8 mouse cellular contexts compared by ENCODE assay signal in genomic region chrX:21062544-21062890, GRCm38 (mm10). TPM values are rescaled to one million over a fixed set of nuclear protein-coding genes. Genes with fewer than 3 reads are reported as not detected.
A peak's percentile ranks its signal among the peaks of the same experiment; 100 is the strongest.
DNase-seq lines count a peak whose midpoint lies in the region; ATAC-seq and TF ChIP-seq lines count a peak whose summit lies in the region.

No protein-coding gene starts in this region.

- no peaks in the 10 kb centered on the region for H3K9me3 ChIP-seq in kidney, postnatal 0 days (replicated peaks; ENCODE audit: low read length)
- H3K9me3 ChIP-seq in forebrain, embryonic 10.5 days, result no peaks in the 10 kb centered on the region; the same call in 1 of the 2 replicates
- H3K9me3 ChIP-seq in intestine, embryonic 16.5 days (ENCODE audit: control insufficient read depth, low read length), result no peaks in the 10 kb centered on the region
- H3K9me3 ChIP-seq in neural tube, embryonic 12.5 days, result no peaks in the 10 kb centered on the region

- no peak for TF ChIP-seq POLR2A in kidney, adult 2 months (IDR thresholded peaks at IDR 0.05; ENCODE audit: low read depth, low read length)

- H3K4me2 ChIP-seq in kidney, postnatal 0 days (ENCODE audit: low read length), result peak overlapping the region; percentile 45; the same call in 1 of the 2 replicates
- 0 out of 2 replicates have a peak overlapping the region, but pooled peaks have one; percentile 27 for H3K4me2 ChIP-seq in intestine, embryonic 16.5 days (ENCODE audit: low read depth, low read length)
- peak overlapping the region; percentile 43 for H3K4me2 ChIP-seq in neural tube, embryonic 12.5 days (replicated peaks)

- no peak for DNase-seq in kidney, postnatal 0 days (ENCODE audit: low spot score)
- DNase-seq in kidney, adult 2 months, result no peak
- no peak for DNase-seq in forebrain, embryonic 10.5 days (ENCODE audit: extremely low spot score, low spot score)
- no peak for DNase-seq in thymus, postnatal 10 days (ENCODE audit: low spot score in 2 of 2)
- DNase-seq in ovary, postnatal 14 days (ENCODE audit: low spot score), result no peak
- DNase-seq in spleen, postnatal 14 days (ENCODE audit: low spot score in 2 of 2), result no peak

- TF ChIP-seq CTCF in kidney, postnatal 0 days (IDR thresholded peaks at IDR 0.05; ENCODE audit: low read depth), result no peak
- TF ChIP-seq CTCF in kidney, adult 2 months (conservative IDR thresholded peaks at IDR 0.05; ENCODE audit: insufficient read depth, insufficient read length, low read depth, low read length), result no peak

- peak overlapping the region; percentile 48; the same call in 1 of the 2 replicates for H3K4me3 ChIP-seq in kidney, postnatal 0 days (replicated peaks; ENCODE audit: low read depth, low read length)
- no peak overlapping the region for H3K4me3 ChIP-seq in kidney, adult 2 months (ENCODE audit: insufficient read depth, low read depth, low read length)
- peak overlapping the region; percentile 57; the same call in 1 of the 2 replicates for H3K4me3 ChIP-seq in forebrain, embryonic 10.5 days
- peak overlapping the region; percentile 57; the same call in 1 of the 2 replicates for H3K4me3 ChIP-seq in intestine, embryonic 16.5 days (ENCODE audit: low read length)
- H3K4me3 ChIP-seq in neural tube, embryonic 12.5 days, result peak overlapping the region; percentile 45; the same call in 1 of the 2 replicates

- no peak overlapping the region for H3K9ac ChIP-seq in kidney, postnatal 0 days (ENCODE audit: low read depth, low read length)
- no peak overlapping the region for H3K9ac ChIP-seq in intestine, embryonic 16.5 days (ENCODE audit: low read depth, low read length)
- no peak overlapping the region for H3K9ac ChIP-seq in neural tube, embryonic 12.5 days

- no peaks in the 10 kb centered on the region for H3K4me1 ChIP-seq in kidney, postnatal 0 days (replicated peaks; ENCODE audit: insufficient read depth, low read length)
- H3K4me1 ChIP-seq in kidney, adult 2 months (ENCODE audit: control insufficient read depth, insufficient read depth, low read length), result no peaks in the 10 kb centered on the region
- H3K4me1 ChIP-seq in forebrain, embryonic 10.5 days, result no peaks in the 10 kb centered on the region
- no peaks in the 10 kb centered on the region for H3K4me1 ChIP-seq in intestine, embryonic 16.5 days (ENCODE audit: control insufficient read depth, insufficient read depth, low read length)
- H3K4me1 ChIP-seq in neural tube, embryonic 12.5 days, result no peaks in the 10 kb centered on the region

- no peak overlapping the region for H3K27ac ChIP-seq in kidney, postnatal 0 days
- no peak overlapping the region for H3K27ac ChIP-seq in kidney, adult 2 months (ENCODE audit: insufficient read depth, low read depth, low read length)
- peak overlapping the region; percentile 78; the same call in 1 of the 2 replicates for H3K27ac ChIP-seq in forebrain, embryonic 10.5 days
- no peak overlapping the region for H3K27ac ChIP-seq in intestine, embryonic 16.5 days (ENCODE audit: low read length)
- H3K27ac ChIP-seq in neural tube, embryonic 12.5 days, result no peak overlapping the region

- 71% methylated on average over 3 of the region's 3 CpGs for WGBS in kidney, postnatal 0 days
- whole genome bisulfite sequencing in kidney, adult 2 months, result 58% methylated on average over 3 of the region's 3 CpGs
- WGBS in forebrain, embryonic 10.5 days, result 74% methylated on average over 3 of the region's 3 CpGs
- WGBS in intestine, embryonic 16.5 days, result 74% methylated on average over 3 of the region's 3 CpGs
- 64% methylated on average over 3 of the region's 3 CpGs for WGBS in neural tube, embryonic 12.5 days

- H3K36me3 ChIP-seq in kidney, postnatal 0 days (ENCODE audit: insufficient read depth, low read length), result no peaks in the 10 kb centered on the region
- H3K36me3 ChIP-seq in kidney, adult 2 months (ENCODE audit: control insufficient read depth, insufficient read depth, low read length), result no peaks in the 10 kb centered on the region
- no peaks in the 10 kb centered on the region for H3K36me3 ChIP-seq in forebrain, embryonic 10.5 days (replicated peaks)
- no peaks in the 10 kb centered on the region for H3K36me3 ChIP-seq in intestine, embryonic 16.5 days (ENCODE audit: control insufficient read depth, insufficient read depth, low read length)
- no peaks in the 10 kb centered on the region for H3K36me3 ChIP-seq in neural tube, embryonic 12.5 days

- H3K27me3 ChIP-seq in kidney, postnatal 0 days (ENCODE audit: insufficient read depth, low read length), result no peaks in the 10 kb centered on the region
- no peaks in the 10 kb centered on the region; the same call in 1 of the 2 replicates for H3K27me3 ChIP-seq in kidney, adult 2 months (replicated peaks; ENCODE audit: control insufficient read depth, insufficient read depth, low read length)
- H3K27me3 ChIP-seq in forebrain, embryonic 10.5 days (ENCODE audit: poor library complexity, severe bottlenecking), result no peaks in the 10 kb centered on the region
- H3K27me3 ChIP-seq in intestine, embryonic 16.5 days (replicated peaks; ENCODE audit: control insufficient read depth, insufficient read depth, low read length), result no peaks in the 10 kb centered on the region
- H3K27me3 ChIP-seq in neural tube, embryonic 12.5 days (replicated peaks), result no peaks in the 10 kb centered on the region

- ATAC-seq in kidney, postnatal 0 days (replicated peaks; ENCODE audit: low FRiP score, low read depth), result no peak
- ATAC-seq in intestine, embryonic 16.5 days, result no peak
- ATAC-seq in neural tube, embryonic 12.5 days (ENCODE audit: low FRiP score, low read depth), result peak; percentile 31

RNA-seq across cellular contexts. Expression of gene Zfp182, which starts 0.4 kb away (rescaled TPM):
- polyA plus RNA-seq in kidney, postnatal 0 days (2015; fragmentation: Nextera tagmentation; extraction: Ambion mirVana), result 5.1 and 5.4 TPM in 2 replicates
- 0.52 and 0.72 TPM in 2 replicates for polyA plus RNA-seq in kidney, adult 2 months (2012; rRNA removed)
- polyA plus RNA-seq in forebrain, embryonic 10.5 days (2016; fragmentation: Nextera tagmentation; extraction: Ambion mirVana), result 4.9 and 6.3 TPM in 2 replicates
- polyA plus RNA-seq in intestine, embryonic 16.5 days (2015; fragmentation: Nextera tagmentation; extraction: Ambion mirVana), result 3.3 and 4.1 TPM in 2 replicates
- polyA plus RNA-seq in neural tube, embryonic 12.5 days (2016; fragmentation: Nextera tagmentation; extraction: Ambion mirVana), result 7.4 and 8.2 TPM in 2 replicates

RNA-seq across cellular contexts. Expression of gene Spaca5, which starts 5.7 kb away (rescaled TPM):
- polyA plus RNA-seq in kidney, postnatal 0 days (2015; fragmentation: Nextera tagmentation; extraction: Ambion mirVana), result not detected in 2 replicates
- polyA plus RNA-seq in kidney, adult 2 months (2012; rRNA removed), result not detected in 2 replicates
- not detected in 2 replicates for polyA plus RNA-seq in forebrain, embryonic 10.5 days (2016; fragmentation: Nextera tagmentation; extraction: Ambion mirVana)
- polyA plus RNA-seq in intestine, embryonic 16.5 days (2015; fragmentation: Nextera tagmentation; extraction: Ambion mirVana), result not detected in 2 replicates
- not detected in 2 replicates for polyA plus RNA-seq in neural tube, embryonic 12.5 days (2016; fragmentation: Nextera tagmentation; extraction: Ambion mirVana)

RNA-seq across cellular contexts. Expression of gene Zfp300, which starts 26.8 kb away (rescaled TPM):
- 0.96 and 1.3 TPM in 2 replicates for polyA plus RNA-seq in kidney, postnatal 0 days (2015; fragmentation: Nextera tagmentation; extraction: Ambion mirVana)
- polyA plus RNA-seq in kidney, adult 2 months (2012; rRNA removed), result 0.07 and 0.11 TPM in 2 replicates
- polyA plus RNA-seq in forebrain, embryonic 10.5 days (2016; fragmentation: Nextera tagmentation; extraction: Ambion mirVana), result 1.7 and 2.2 TPM in 2 replicates
- polyA plus RNA-seq in intestine, embryonic 16.5 days (2015; fragmentation: Nextera tagmentation; extraction: Ambion mirVana), result 1.0 and 1.1 TPM in 2 replicates
- polyA plus RNA-seq in neural tube, embryonic 12.5 days (2016; fragmentation: Nextera tagmentation; extraction: Ambion mirVana), result 2.8 and 3.1 TPM in 2 replicates

RNA-seq across cellular contexts. Expression of gene Ssxa1, which starts 53.1 kb away (rescaled TPM):
- polyA plus RNA-seq in kidney, postnatal 0 days (2015; fragmentation: Nextera tagmentation; extraction: Ambion mirVana), result not detected in 2 replicates
- not detected in 2 replicates for polyA plus RNA-seq in kidney, adult 2 months (2012; rRNA removed)
- polyA plus RNA-seq in forebrain, embryonic 10.5 days (2016; fragmentation: Nextera tagmentation; extraction: Ambion mirVana), result not detected in 2 replicates
- polyA plus RNA-seq in intestine, embryonic 16.5 days (2015; fragmentation: Nextera tagmentation; extraction: Ambion mirVana), result not detected in 2 replicates
- not detected in 2 replicates for polyA plus RNA-seq in neural tube, embryonic 12.5 days (2016; fragmentation: Nextera tagmentation; extraction: Ambion mirVana)
